Comparison of ENCODE assay signal across 19 mouse cellular contexts in genomic region chr4:41648157-41648556, GRCm38 (mm10). TPM values are rescaled to one million over a fixed set of nuclear protein-coding genes. Genes with fewer than 3 reads are reported as not detected.
DNase-seq lines count a peak whose midpoint lies in the region; ATAC-seq and TF ChIP-seq lines count a peak whose summit lies in the region.
"Had no signal": no experiment of that assay in that cellular context is flagged by ENCODE, and none has a peak within 500 bp of the region (broad histone marks: within the 10 kb centered on the region; RNA-seq: fewer than 3 reads in every experiment).

No protein-coding gene starts in this region.

- ATAC-seq in forebrain, embryonic 15.5 days (replicated peaks) = no peak
- ATAC-seq in liver, embryonic 14.5 days (ENCODE audit: insufficient read depth) = peak; percentile 23; the same call in 1 of the 2 replicates
- ATAC-seq in liver, postnatal 0 days = no peak
- ATAC-seq in hindbrain, postnatal 0 days = peak; percentile 75
- no peak for ATAC-seq in heart, embryonic 12.5 days (ENCODE audit: insufficient number of reproducible peaks, low FRiP score)
- ATAC-seq: activated CD4-positive, CD25-positive, alpha-beta regulatory T cell, adult 4 months; intestine, postnatal 0 days had no signal

- H3K4me3 ChIP-seq in forebrain, embryonic 10.5 days = no peak overlapping the region
- no peak overlapping the region for H3K4me3 ChIP-seq in forebrain, embryonic 15.5 days
- H3K4me3 ChIP-seq in liver, embryonic 14.5 days (ENCODE audit: insufficient read depth in 1 of 2, low read depth in 2 of 2, low read length in 2 of 2) = no peak overlapping the region
- H3K4me3 ChIP-seq in liver, postnatal 0 days (ENCODE audit: low read depth, low read length) = no peak overlapping the region
- no peak overlapping the region for H3K4me3 ChIP-seq in embryonic facial prominence, embryonic 10.5 days
- no peak overlapping the region for H3K4me3 ChIP-seq in hindbrain, postnatal 0 days (ENCODE audit: low read length)
- H3K4me3 ChIP-seq in heart, embryonic 12.5 days = no peak overlapping the region
- H3K4me3 ChIP-seq: heart, embryonic 10.5 days; midbrain, embryonic 12.5 days had no signal

- no peak overlapping the region for H3K9ac ChIP-seq in forebrain, embryonic 15.5 days (replicated peaks)
- no peak overlapping the region for H3K9ac ChIP-seq in liver, embryonic 14.5 days (replicated peaks)
- no peak overlapping the region for H3K9ac ChIP-seq in liver, postnatal 0 days (replicated peaks)
- no peak overlapping the region for H3K9ac ChIP-seq in hindbrain, postnatal 0 days (replicated peaks; ENCODE audit: low read length)
- H3K9ac ChIP-seq in heart, embryonic 12.5 days = no peak overlapping the region
- H3K9ac ChIP-seq: midbrain, embryonic 12.5 days had no signal

- DNase-seq in forebrain, embryonic 10.5 days (ENCODE audit: extremely low spot score, low spot score) = no peak
- DNase-seq in liver, embryonic 14.5 days (ENCODE audit: low read depth in 3 of 3, low spot score in 3 of 3) = no peak
- DNase-seq in liver, postnatal 0 days = no peak
- no peak for DNase-seq in embryonic facial prominence, embryonic 10.5 days (ENCODE audit: low spot score)
- no peak for DNase-seq in hindbrain, postnatal 0 days (ENCODE audit: low spot score)
- DNase-seq in gastrocnemius, postnatal 4 days (ENCODE audit: low spot score in 2 of 2) = no peak
- DNase-seq: cerebellum, postnatal 25 days; gastrocnemius, postnatal 14 days; heart, postnatal 36 days; kidney, postnatal 14 days; right cerebral cortex, adult 18-20 months had no signal

- no peaks in the 10 kb centered on the region for H3K36me3 ChIP-seq in forebrain, embryonic 10.5 days (replicated peaks)
- no peaks in the 10 kb centered on the region for H3K36me3 ChIP-seq in forebrain, embryonic 15.5 days
- H3K36me3 ChIP-seq in liver, embryonic 14.5 days (replicated peaks; ENCODE audit: control insufficient read depth, insufficient read depth, low read depth) = no peaks in the 10 kb centered on the region
- no peaks in the 10 kb centered on the region for H3K36me3 ChIP-seq in liver, postnatal 0 days (replicated peaks; ENCODE audit: insufficient read depth, low read length)
- no peaks in the 10 kb centered on the region for H3K36me3 ChIP-seq in embryonic facial prominence, embryonic 10.5 days (replicated peaks)
- no peaks in the 10 kb centered on the region for H3K36me3 ChIP-seq in hindbrain, postnatal 0 days (ENCODE audit: insufficient read depth, low read length)
- H3K36me3 ChIP-seq in heart, embryonic 12.5 days = no peaks in the 10 kb centered on the region
- H3K36me3 ChIP-seq: heart, embryonic 10.5 days; midbrain, embryonic 12.5 days had no signal

- H3K4me2 ChIP-seq in forebrain, embryonic 15.5 days (replicated peaks) = no peak overlapping the region
- H3K4me2 ChIP-seq in liver, embryonic 14.5 days (ENCODE audit: low read depth) = no peak overlapping the region
- no peak overlapping the region for H3K4me2 ChIP-seq in liver, postnatal 0 days (ENCODE audit: low read depth, low read length)
- no peak overlapping the region for H3K4me2 ChIP-seq in hindbrain, postnatal 0 days (ENCODE audit: low read depth, low read length)
- no peak overlapping the region for H3K4me2 ChIP-seq in heart, embryonic 12.5 days
- H3K4me2 ChIP-seq: midbrain, embryonic 12.5 days had no signal

- 17% methylated on average over 4 of the region's 4 CpGs for WGBS in forebrain, embryonic 10.5 days
- 9% methylated on average over 4 of the region's 4 CpGs for WGBS in forebrain, embryonic 15.5 days
- WGBS in liver, embryonic 14.5 days (ENCODE audit: insufficient replicate concordance) = 50% methylated on average over 4 of the region's 4 CpGs
- WGBS in liver, postnatal 0 days (ENCODE audit: insufficient replicate concordance) = 58% methylated on average over 4 of the region's 4 CpGs
- 21% methylated on average over 4 of the region's 4 CpGs for WGBS in embryonic facial prominence, embryonic 10.5 days
- WGBS in hindbrain, postnatal 0 days = 22% methylated on average over 4 of the region's 4 CpGs
- 59% methylated on average over 4 of the region's 4 CpGs for WGBS in heart, embryonic 12.5 days

- no peaks in the 10 kb centered on the region for H3K9me3 ChIP-seq in forebrain, embryonic 10.5 days
- no peaks in the 10 kb centered on the region for H3K9me3 ChIP-seq in forebrain, embryonic 15.5 days
- H3K9me3 ChIP-seq in liver, embryonic 14.5 days (ENCODE audit: control insufficient read depth, low read length) = no peaks in the 10 kb centered on the region
- no peaks in the 10 kb centered on the region for H3K9me3 ChIP-seq in liver, postnatal 0 days (ENCODE audit: low read length)
- peaks cover 6% of the 10 kb centered on the region; the same call in 1 of the 2 replicates for H3K9me3 ChIP-seq in embryonic facial prominence, embryonic 10.5 days
- H3K9me3 ChIP-seq in hindbrain, postnatal 0 days (ENCODE audit: low read length) = no peaks in the 10 kb centered on the region
- no peaks in the 10 kb centered on the region for H3K9me3 ChIP-seq in heart, embryonic 12.5 days (replicated peaks)
- H3K9me3 ChIP-seq: heart, embryonic 10.5 days had no signal

- no peak for TF ChIP-seq EP300 in liver, embryonic 14.5 days (IDR thresholded peaks at IDR 0.05; ENCODE audit: low read depth)
- TF ChIP-seq EP300 in liver, postnatal 0 days (IDR thresholded peaks at IDR 0.05; ENCODE audit: low read depth) = no peak

- no peak for TF ChIP-seq CTCF in liver, embryonic 14.5 days (IDR thresholded peaks at IDR 0.05; ENCODE audit: low read depth)
- no peak for TF ChIP-seq CTCF in liver, postnatal 0 days (IDR thresholded peaks at IDR 0.05; ENCODE audit: low read depth)
- no peak for TF ChIP-seq CTCF in hindbrain, postnatal 0 days (IDR thresholded peaks at IDR 0.05; ENCODE audit: low read depth)

- H3K27me3 ChIP-seq in forebrain, embryonic 10.5 days (ENCODE audit: poor library complexity, severe bottlenecking) = no peaks in the 10 kb centered on the region; the same call in 1 of the 2 replicates
- no peaks in the 10 kb centered on the region for H3K27me3 ChIP-seq in forebrain, embryonic 15.5 days
- no peaks in the 10 kb centered on the region for H3K27me3 ChIP-seq in liver, embryonic 14.5 days (ENCODE audit: control insufficient read depth, insufficient read depth, low read length)
- no peaks in the 10 kb centered on the region for H3K27me3 ChIP-seq in liver, postnatal 0 days (ENCODE audit: insufficient read depth, low read length)
- H3K27me3 ChIP-seq in embryonic facial prominence, embryonic 10.5 days (replicated peaks; ENCODE audit: low read depth, poor library complexity, severe bottlenecking) = peaks cover 4% of the 10 kb centered on the region; the same call in 1 of the 2 replicates
- H3K27me3 ChIP-seq in hindbrain, postnatal 0 days (ENCODE audit: insufficient read depth, low read length) = no peaks in the 10 kb centered on the region
- 0 out of 2 replicates have a peak, but pooled peaks cover 8% of the 10 kb centered on the region for H3K27me3 ChIP-seq in heart, embryonic 12.5 days (replicated peaks)
- H3K27me3 ChIP-seq: midbrain, embryonic 12.5 days had no signal

- peak overlapping the region; percentile 74 for H3K27ac ChIP-seq in forebrain, embryonic 10.5 days
- H3K27ac ChIP-seq in forebrain, embryonic 15.5 days (replicated peaks) = no peak overlapping the region
- no peak overlapping the region for H3K27ac ChIP-seq in liver, embryonic 14.5 days
- no peak overlapping the region for H3K27ac ChIP-seq in liver, postnatal 0 days (ENCODE audit: low read depth)
- H3K27ac ChIP-seq in embryonic facial prominence, embryonic 10.5 days (replicated peaks) = peak overlapping the region; percentile 8
- no peak overlapping the region for H3K27ac ChIP-seq in hindbrain, postnatal 0 days
- H3K27ac ChIP-seq in heart, embryonic 12.5 days (ENCODE audit: poor library complexity, severe bottlenecking) = no peak overlapping the region
- H3K27ac ChIP-seq: heart, embryonic 10.5 days; midbrain, embryonic 12.5 days had no signal

- H3K4me1 ChIP-seq in forebrain, embryonic 10.5 days = peaks cover 27% of the 10 kb centered on the region
- 0 out of 2 replicates have a peak, but pooled peaks cover 1% of the 10 kb centered on the region for H3K4me1 ChIP-seq in forebrain, embryonic 15.5 days
- peaks cover 0 to 8% of the 10 kb centered on the region in 2 experiments; a peak in 2 of 4 replicates for H3K4me1 ChIP-seq in liver, embryonic 14.5 days (replicated peaks; ENCODE audit: control insufficient read depth in 2 of 2, insufficient read depth in 2 of 2, low read length in 1 of 2)
- H3K4me1 ChIP-seq in liver, postnatal 0 days (ENCODE audit: insufficient read depth) = no peaks in the 10 kb centered on the region
- H3K4me1 ChIP-seq in embryonic facial prominence, embryonic 10.5 days = peaks cover 32% of the 10 kb centered on the region
- no peaks in the 10 kb centered on the region for H3K4me1 ChIP-seq in hindbrain, postnatal 0 days (ENCODE audit: insufficient read depth, low read length)
- no peaks in the 10 kb centered on the region for H3K4me1 ChIP-seq in heart, embryonic 12.5 days (replicated peaks)
- H3K4me1 ChIP-seq: heart, embryonic 10.5 days had no signal

RNA-seq across cellular contexts. Expression of gene Enho, which starts 8.0 kb away (rescaled TPM):
- polyA plus RNA-seq in forebrain, embryonic 10.5 days (2016; fragmentation: Nextera tagmentation; extraction: Ambion mirVana) = 19.7 and 21.3 TPM in 2 replicates
- 58.3 and 66.4 TPM in 2 replicates for polyA plus RNA-seq in forebrain, embryonic 15.5 days (2015; fragmentation: Nextera tagmentation; extraction: Ambion mirVana)
- polyA plus RNA-seq in liver, embryonic 14.5 days (2012; rRNA removed) = 1.2 and 1.5 TPM in 2 replicates
- polyA plus RNA-seq in liver, embryonic 14.5 days (2014; fragmentation: Nextera tagmentation; extraction: Ambion mirVana) = 1.7 and 1.8 TPM in 2 replicates
- 25.2 and 26.4 TPM in 2 replicates for polyA plus RNA-seq in liver, postnatal 0 days (2015; fragmentation: Nextera tagmentation; extraction: Ambion mirVana)
- 19.3 and 19.8 TPM in 2 replicates for polyA plus RNA-seq in embryonic facial prominence, embryonic 10.5 days (2016; fragmentation: Nextera tagmentation; extraction: Ambion mirVana)
- total RNA-seq in hindbrain, postnatal 0 days (2014; rRNA removed) = 179 and 205 TPM in 2 replicates
- polyA plus RNA-seq in hindbrain, postnatal 0 days (2015; fragmentation: Nextera tagmentation; extraction: Ambion mirVana) = 139 and 141 TPM in 2 replicates
- 4.4 and 4.9 TPM in 2 replicates for polyA plus RNA-seq in heart, embryonic 12.5 days (2016; fragmentation: Nextera tagmentation; extraction: Ambion mirVana)
- 10 to 100 TPM; 29.0 to 37.6 TPM for total RNA-seq in gastrocnemius, postnatal 4 days (2021)
- total RNA-seq: neutrophil, adult 5-6 weeks had no signal
- polyA plus RNA-seq: activated CD4-positive, CD25-positive, alpha-beta regulatory T cell, adult 4 months had no signal

RNA-seq across cellular contexts. Expression of gene Cntfr, which starts 48.7 kb away (rescaled TPM):
- 19.4 and 21.9 TPM in 2 replicates for polyA plus RNA-seq in forebrain, embryonic 10.5 days (2016; fragmentation: Nextera tagmentation; extraction: Ambion mirVana)
- 15.8 and 16.6 TPM in 2 replicates for polyA plus RNA-seq in forebrain, embryonic 15.5 days (2015; fragmentation: Nextera tagmentation; extraction: Ambion mirVana)
- polyA plus RNA-seq in liver, embryonic 14.5 days (2012; rRNA removed) = 0.75 and 0.88 TPM in 2 replicates
- polyA plus RNA-seq in liver, embryonic 14.5 days (2014; fragmentation: Nextera tagmentation; extraction: Ambion mirVana) = 0.17 and 0.32 TPM in 2 replicates
- polyA plus RNA-seq in liver, postnatal 0 days (2015; fragmentation: Nextera tagmentation; extraction: Ambion mirVana) = 0.12 and 0.29 TPM in 2 replicates
- polyA plus RNA-seq in embryonic facial prominence, embryonic 10.5 days (2016; fragmentation: Nextera tagmentation; extraction: Ambion mirVana) = 8.6 and 11.1 TPM in 2 replicates
- total RNA-seq in hindbrain, postnatal 0 days (2014; rRNA removed) = 59.3 and 61.9 TPM in 2 replicates
- 18.5 and 22.1 TPM in 2 replicates for polyA plus RNA-seq in hindbrain, postnatal 0 days (2015; fragmentation: Nextera tagmentation; extraction: Ambion mirVana)
- polyA plus RNA-seq in heart, embryonic 12.5 days (2016; fragmentation: Nextera tagmentation; extraction: Ambion mirVana) = 3.7 TPM in 2 replicates
- total RNA-seq in gastrocnemius, postnatal 4 days (2021) = 10 to 100 TPM; 40.8 to 41.9 TPM
- total RNA-seq: CH12.LX; neutrophil, adult 5-6 weeks had no signal
- polyA plus RNA-seq: activated CD4-positive, CD25-positive, alpha-beta regulatory T cell, adult 4 months had no signal

RNA-seq across cellular contexts. Expression of gene Il11ra1, which starts 51.6 kb away (rescaled TPM):
- 82.0 and 90.0 TPM in 2 replicates for polyA plus RNA-seq in forebrain, embryonic 10.5 days (2016; fragmentation: Nextera tagmentation; extraction: Ambion mirVana)
- 23.8 and 26.4 TPM in 2 replicates for polyA plus RNA-seq in forebrain, embryonic 15.5 days (2015; fragmentation: Nextera tagmentation; extraction: Ambion mirVana)
- 11.2 and 13.9 TPM in 2 replicates for polyA plus RNA-seq in liver, embryonic 14.5 days (2012; rRNA removed)
- polyA plus RNA-seq in liver, embryonic 14.5 days (2014; fragmentation: Nextera tagmentation; extraction: Ambion mirVana) = 23.8 and 27.1 TPM in 2 replicates
- polyA plus RNA-seq in liver, postnatal 0 days (2015; fragmentation: Nextera tagmentation; extraction: Ambion mirVana) = 28.5 and 33.2 TPM in 2 replicates
- 146 and 188 TPM in 2 replicates for polyA plus RNA-seq in embryonic facial prominence, embryonic 10.5 days (2016; fragmentation: Nextera tagmentation; extraction: Ambion mirVana)
- 24.4 and 41.9 TPM in 2 replicates for total RNA-seq in hindbrain, postnatal 0 days (2014; rRNA removed)
- polyA plus RNA-seq in hindbrain, postnatal 0 days (2015; fragmentation: Nextera tagmentation; extraction: Ambion mirVana) = 47.4 and 49.8 TPM in 2 replicates
- polyA plus RNA-seq in heart, embryonic 12.5 days (2016; fragmentation: Nextera tagmentation; extraction: Ambion mirVana) = 148 and 159 TPM in 2 replicates
- 100 to 1,000 TPM in 1 of 2 experiments, 10 to 100 TPM in 1; 85.8 to 111 TPM for total RNA-seq in gastrocnemius, postnatal 4 days (2021)

Comparison
In these comparisons a context has a peak if more than half of its experiments do, and no peak if none do; other contexts are left out.
1. H3K27ac ChIP-seq: peak in forebrain, embryonic 10.5 days (single experiment) and embryonic facial prominence, embryonic 10.5 days (single experiment); none in forebrain, embryonic 15.5 days (single experiment), liver, embryonic 14.5 days (single experiment), liver, postnatal 0 days (single experiment), hindbrain, postnatal 0 days (single experiment) and heart, embryonic 12.5 days (single experiment).
2. ATAC-seq: peak in liver, embryonic 14.5 days (single experiment) and hindbrain, postnatal 0 days (single experiment); none in forebrain, embryonic 15.5 days (single experiment), liver, postnatal 0 days (single experiment) and heart, embryonic 12.5 days (single experiment).